Mouse (Mus musculus) kidney, adult 2 months (tissue): ENCODE measurements around the gene Elovl6.

Source experiments
- CTCF ChIP-seq: fragments of 200-500 bp; conservative IDR thresholded peaks from 2 replicates; pipeline ENCODE4 v1.5.1; 2011; ENCODE audit warnings: low read depth, mild to moderate bottlenecking, control low read depth, low read length, moderate library complexity, mixed read lengths; ENCODE audit not compliant: insufficient read depth, insufficient read length
- POLR2A ChIP-seq: fragments of 200-500 bp; IDR thresholded peaks from one replicate; pipeline ENCODE4 v1.6.1; 2011; ENCODE audit warnings: low read depth, low read length, control low read depth

DNA sequence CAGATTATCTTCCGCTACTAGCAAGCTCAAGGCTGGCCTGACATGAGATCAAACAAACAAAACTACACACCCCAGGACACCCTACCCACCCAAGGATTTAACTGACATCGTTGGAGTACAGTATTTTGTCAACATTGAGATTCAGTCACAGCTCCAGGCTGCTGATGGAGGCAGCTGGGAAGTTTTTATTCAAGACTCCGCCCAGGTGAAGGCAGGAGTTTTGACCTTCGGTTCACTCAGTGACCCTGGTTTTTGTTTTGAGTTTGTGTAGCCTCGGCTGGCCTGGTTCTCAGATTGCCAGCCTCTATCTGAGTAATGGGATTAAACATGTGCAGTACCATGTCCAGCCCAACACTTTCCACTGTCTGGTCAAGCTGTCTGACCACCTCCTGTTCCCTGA, 17.4 kb downstream of the Elovl6 start:
- TF ChIP-seq CTCF (no peak), POLR2A (no peak)
